Mouse (Mus musculus) heart, embryonic 16.5 days (tissue): ENCODE data around the gene Hyls1. TPM values are rescaled to one million over a fixed set of nuclear protein-coding genes. Genes with fewer than 3 reads are reported as not detected.
"Not testable (repeated sequence)": the region's sequence is repeated elsewhere in the genome, so short reads cannot be mapped to it uniquely, and the experiment has no call there.

Experiments
- ATAC-seq: fragments of 200-750 bp; cut with Nextera tagmentation; replicated peaks from 2 replicates; pipeline ENCODE4 v1.8.0; 2017; ENCODE audit warnings: moderate number of reproducible peaks; ENCODE audit not compliant: insufficient read depth, low FRiP score; ENCODE audit errors: extremely low read depth
- H3K27ac ChIP-seq: fragments of 300-500 bp; sonication (generic); 2 replicates; pipeline ENCODE4 v1.5.1; 2014; ENCODE audit warnings: mild to moderate bottlenecking, low read length, control low read depth, moderate library complexity
- H3K27me3 ChIP-seq: fragments of 300-500 bp; sonication (generic); 2 replicates; pipeline ENCODE4 v1.6.1; 2014; ENCODE audit warnings: low read length, mixed read lengths; ENCODE audit not compliant: control insufficient read depth, insufficient read depth
- H3K36me3 ChIP-seq: fragments of 300-500 bp; sonication (generic); 2 replicates; pipeline ENCODE4 v1.6.1; 2014; ENCODE audit not compliant: control insufficient read depth, insufficient read depth
- H3K4me1 ChIP-seq: fragments of 300-500 bp; sonication (generic); 2 replicates; pipeline ENCODE4 v1.6.1; 2014; ENCODE audit warnings: low read length, mixed read lengths; ENCODE audit not compliant: control insufficient read depth, insufficient read depth
- H3K4me2 ChIP-seq: fragments of 300-500 bp; sonication (generic); 2 replicates; pipeline ENCODE4 v1.6.1; 2014; ENCODE audit warnings: low read depth, mild to moderate bottlenecking, control low read depth, low read length
- H3K4me3 ChIP-seq: fragments of 300-500 bp; sonication (generic); 2 replicates; pipeline ENCODE4 v1.5.1; 2014; ENCODE audit warnings: mild to moderate bottlenecking, control low read depth, low read length
- H3K9ac ChIP-seq: fragments of 300-500 bp; sonication (generic); 2 replicates; pipeline ENCODE4 v1.6.1; 2014; ENCODE audit warnings: low read length, control low read depth
- H3K9me3 ChIP-seq: fragments of 300-500 bp; sonication (generic); replicated peaks from 2 replicates; pipeline ENCODE4 v1.6.1; 2016; ENCODE audit warnings: low read length; ENCODE audit not compliant: control insufficient read depth
- WGBS: fragments of 180-500 bp; shearing (Covaris S2); extraction: QIAGEN DNeasy Blood & Tissue Kit; methylation state at CpG from one replicate; pipeline ENCODE4 v1.1.7; 2014; 5-methylcytosine and 5-hydroxymethylcytosine counted together
- polyA plus RNA-seq: library from polyadenylated mRNA; unstranded; fragments of >200 nt; fragmentation: Nextera tagmentation; extraction: Ambion mirVana; gene quantifications from 2 replicates; pipeline ENCODE4 v1.2.1, GENCODE M21; 2015

Gene Hyls1
- 14.4 and 14.5 TPM in 2 replicates for polyA plus RNA-seq

GRCm38 (mm10) chr9:35569571-35570534 lies at the start of gene Hyls1, which contains the start of gene Pate2:
Gene Hyls1 (minus strand): TSS chr9:35570398.
Gene Pate2 (plus strand): TSS chr9:35570284.
- under 1% methylated on average over 86 of the region's 86 CpGs for WGBS
- Histone ChIP-seq H3K4me2 (peak within 1 kb of the TSS; percentile 71), H3K36me3 (peaks cover 15% of the 10 kb centered on the region), H3K27me3 (peaks cover 7% of the 10 kb centered on the region), H3K9ac (peak within 1 kb of the TSS; percentile 85), H3K4me1 (peaks cover 11% of the 10 kb centered on the region), H3K9me3 (no peaks in the 10 kb centered on the region), H3K27ac (peak within 1 kb of the TSS; percentile 90), H3K4me3 (peak within 1 kb of the TSS; percentile 74)
- peak; percentile 98 for ATAC-seq

- not testable (repeated sequence) for H3K36me3 ChIP-seq, H3K4me2 ChIP-seq, ATAC-seq, H3K27ac ChIP-seq, H3K9me3 ChIP-seq, H3K4me1 ChIP-seq, H3K4me3 ChIP-seq, H3K27me3 ChIP-seq, H3K9ac ChIP-seq
- WGBS = 56% methylated on average over 2 of the region's 2 CpGs
Observed at GRCm38 (mm10) chr9:35616784-35617183, 46.6 kb upstream of the Hyls1 start.

GRCm38 (mm10) chr9:35614005-35614404 lies 43.8 kb upstream of the Hyls1 start:
- H3K27me3 ChIP-seq = no peaks in the 10 kb centered on the region
- no peak overlapping the region for H3K4me3 ChIP-seq
- H3K36me3 ChIP-seq = no peaks in the 10 kb centered on the region
- ATAC-seq = no peak
- no peaks in the 10 kb centered on the region for H3K4me1 ChIP-seq
- H3K9me3 ChIP-seq = no peaks in the 10 kb centered on the region
- H3K27ac ChIP-seq = no peak overlapping the region
- WGBS = 19% methylated on average over 2 of the region's 2 CpGs
- no peak overlapping the region for H3K9ac ChIP-seq
- H3K4me2 ChIP-seq = no peak overlapping the region

GRCm38 (mm10) chr9:35611841-35612240 lies 41.6 kb upstream of the Hyls1 start, which contains the start of gene Pate4:
Gene Pate4 (minus strand): TSS chr9:35611941.
- no peak within 1 kb of the TSS for H3K9ac ChIP-seq
- H3K36me3 ChIP-seq = no peaks in the 10 kb centered on the region
- no peak within 1 kb of the TSS for H3K27ac ChIP-seq
- H3K4me2 ChIP-seq = no peak within 1 kb of the TSS
- H3K4me3 ChIP-seq = no peak within 1 kb of the TSS
- 84% methylated on average over 1 of the region's 1 CpGs for WGBS
- no peaks in the 10 kb centered on the region for H3K9me3 ChIP-seq
- no peak for ATAC-seq
- no peaks in the 10 kb centered on the region for H3K27me3 ChIP-seq
- no peaks in the 10 kb centered on the region for H3K4me1 ChIP-seq

GRCm38 (mm10) chr9:35607647-35608405 lies 37.6 kb upstream of the Hyls1 start:
- 58% methylated on average over 8 of the region's 8 CpGs for WGBS
- Histone ChIP-seq H3K4me1 (no peaks in the 10 kb centered on the region), H3K27ac (no peak overlapping the region), H3K9ac (no peak overlapping the region), H3K27me3 (no peaks in the 10 kb centered on the region), H3K9me3 (no peaks in the 10 kb centered on the region), H3K36me3 (no peaks in the 10 kb centered on the region), H3K4me3 (no peak overlapping the region), H3K4me2 (no peak overlapping the region)
- no peak for ATAC-seq

- Histone ChIP-seq H3K27me3 (no peaks in the 10 kb centered on the region), H3K4me1 (no peaks in the 10 kb centered on the region), H3K4me2 (no peak overlapping the region), H3K9ac (no peak overlapping the region), H3K4me3 (no peak overlapping the region), H3K36me3 (no peaks in the 10 kb centered on the region), H3K9me3 (no peaks in the 10 kb centered on the region), H3K27ac (no peak overlapping the region)
- no peak for ATAC-seq
- WGBS = 6% methylated on average over 2 of the region's 2 CpGs
Observed at GRCm38 (mm10) chr9:35592903-35593302, 22.7 kb upstream of the Hyls1 start.

GRCm38 (mm10) chr9:35587674-35588073 lies 17.5 kb upstream of the Hyls1 start:
- H3K9me3 ChIP-seq = no peaks in the 10 kb centered on the region
- no peak overlapping the region for H3K4me2 ChIP-seq
- H3K27ac ChIP-seq = no peak overlapping the region
- no peaks in the 10 kb centered on the region for H3K4me1 ChIP-seq
- no peak for ATAC-seq
- no peaks in the 10 kb centered on the region for H3K36me3 ChIP-seq
- no peak overlapping the region for H3K9ac ChIP-seq
- H3K27me3 ChIP-seq = no peaks in the 10 kb centered on the region
- 24% methylated on average over 1 of the region's 1 CpGs for WGBS
- no peak overlapping the region for H3K4me3 ChIP-seq

- Histone ChIP-seq H3K4me3 (peak overlapping the region; percentile 47), H3K27ac (no peak overlapping the region), H3K4me1 (peaks cover 3% of the 10 kb centered on the region; the same call in 1 of the 2 replicates), H3K9me3 (no peaks in the 10 kb centered on the region), H3K4me2 (peak overlapping the region; percentile 65), H3K27me3 (peaks cover 9% of the 10 kb centered on the region), H3K9ac (0 out of 2 replicates have a peak overlapping the region, but pooled peaks have one; percentile 34), H3K36me3 (no peaks in the 10 kb centered on the region)
- WGBS = 5% methylated on average over 32 of the region's 32 CpGs
- ATAC-seq = no peak
Observed at GRCm38 (mm10) chr9:35574416-35574815, 4.2 kb upstream of the Hyls1 start.
